Mouse (Mus musculus) lung, postnatal 10 days (tissue): ENCODE results near the gene Vsig2.

Experiments
- DNase-seq: peaks from one replicate; pipeline ENCODE4 v3.0.0; 2021

Gene Vsig2

GRCm38 (mm10) chr9:37539170-37540025, at the start of gene Vsig2:
TSS of gene Vsig2 (plus strand) at chr9:37539255.
- peak; percentile 44 for DNase-seq

- peak; percentile 71 for DNase-seq
Measured at GRCm38 (mm10) chr9:37489446-37490120, 49.5 kb upstream of the Vsig2 start.

GRCm38 (mm10) chr9:37495761-37496160, 43.3 kb upstream of the Vsig2 start:
- DNase-seq: peak; percentile 62

GRCm38 (mm10) chr9:37496325-37496724, 42.7 kb upstream of the Vsig2 start:
- no peak for DNase-seq

- DNase-seq: no peak
Measured at GRCm38 (mm10) chr9:37500201-37500600, 38.9 kb upstream of the Vsig2 start.

- no peak for DNase-seq
Measured at GRCm38 (mm10) chr9:37501170-37501569, 37.9 kb upstream of the Vsig2 start.

- no peak for DNase-seq
Measured at GRCm38 (mm10) chr9:37504348-37504747, 34.7 kb upstream of the Vsig2 start.

- DNase-seq: no peak
Measured at GRCm38 (mm10) chr9:37506023-37506422, 33.0 kb upstream of the Vsig2 start.

- no peak for DNase-seq
Measured at GRCm38 (mm10) chr9:37512097-37512496, 27.0 kb upstream of the Vsig2 start.

GRCm38 (mm10) chr9:37514456-37514855, 24.6 kb upstream of the Vsig2 start:
- no peak for DNase-seq

GRCm38 (mm10) chr9:37517467-37517866, 21.6 kb upstream of the Vsig2 start:
- no peak for DNase-seq

GRCm38 (mm10) chr9:37518991-37519390, 20.1 kb upstream of the Vsig2 start:
- DNase-seq: no peak

- DNase-seq: no peak
Measured at GRCm38 (mm10) chr9:37519995-37520394, 19.1 kb upstream of the Vsig2 start.

GRCm38 (mm10) chr9:37525461-37525860, 13.6 kb upstream of the Vsig2 start:
- no peak for DNase-seq

- peak; percentile 70 for DNase-seq
Measured at GRCm38 (mm10) chr9:37526443-37527395, 12.3 kb upstream of the Vsig2 start.

- DNase-seq: peak; percentile 94
Measured at GRCm38 (mm10) chr9:37527396-37528224, 11.4 kb upstream of the Vsig2 start, which contains the start of gene Esam. TSS of gene Esam (plus strand) at chr9:37528078.

GRCm38 (mm10) chr9:37528225-37528970, 10.7 kb upstream of the Vsig2 start:
- DNase-seq: peak; percentile 54

- DNase-seq: peak; percentile 93
Measured at GRCm38 (mm10) chr9:37530031-37530887, 8.8 kb upstream of the Vsig2 start.

GRCm38 (mm10) chr9:37530888-37531705, 8.0 kb upstream of the Vsig2 start:
- peak; percentile 86 for DNase-seq
